Mouse (Mus musculus) c-Kit-positive CD71-negative TER-119-negative erythroid progenitor cells, embryonic 14.5 days (primary cell): ENCODE results near the gene Gm9944.

Experiments
- DNase-seq: peaks from one replicate; pipeline ENCODE4 v3.0.0-alpha.2; 2013; ENCODE audit warnings: low read depth

Gm9944 gene

DNA sequence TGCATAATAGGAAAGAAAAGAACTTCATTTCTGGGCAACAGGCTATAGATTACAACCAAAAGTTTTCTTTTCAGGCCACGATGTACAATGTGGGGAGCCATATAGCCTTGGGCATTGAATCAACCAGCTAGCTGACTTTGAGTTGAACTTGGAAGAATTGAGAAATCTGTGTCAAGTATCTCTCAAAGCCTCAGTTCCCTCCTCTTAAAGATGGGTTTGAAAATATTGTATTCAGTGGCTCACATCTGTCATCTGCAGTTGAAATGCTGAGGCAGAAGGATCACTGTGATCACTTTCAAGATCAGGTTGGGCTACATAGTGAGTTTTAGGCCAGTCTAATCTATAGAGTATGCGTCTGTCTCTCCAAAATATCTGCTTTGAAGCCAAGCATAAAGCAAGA, at the start of gene Gm9944:
Gm9944 (minus strand) TSS at position 101 of the 400 bp plus-strand sequence.
- no peak for DNase-seq

DNA sequence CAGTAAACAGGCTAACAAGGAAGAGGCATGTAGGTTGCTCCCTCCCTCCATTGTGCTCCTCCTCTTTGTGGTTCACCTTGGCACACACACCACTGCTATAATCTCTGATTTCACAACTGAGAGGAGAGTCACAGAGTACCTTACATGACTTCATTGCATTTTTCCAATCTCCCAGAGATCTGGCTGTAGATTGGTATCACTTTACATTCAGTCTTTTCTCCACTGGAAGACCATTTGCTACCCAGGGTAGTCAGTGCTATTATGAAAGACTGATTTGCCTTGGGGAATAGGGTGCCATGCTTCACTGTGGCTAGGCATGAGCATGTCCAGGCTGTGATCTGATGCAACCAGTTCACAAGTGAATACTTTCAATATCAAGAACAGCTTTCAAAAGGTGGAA, 40.2 kb upstream of the Gm9944 start:
- DNase-seq = no peak

DNA sequence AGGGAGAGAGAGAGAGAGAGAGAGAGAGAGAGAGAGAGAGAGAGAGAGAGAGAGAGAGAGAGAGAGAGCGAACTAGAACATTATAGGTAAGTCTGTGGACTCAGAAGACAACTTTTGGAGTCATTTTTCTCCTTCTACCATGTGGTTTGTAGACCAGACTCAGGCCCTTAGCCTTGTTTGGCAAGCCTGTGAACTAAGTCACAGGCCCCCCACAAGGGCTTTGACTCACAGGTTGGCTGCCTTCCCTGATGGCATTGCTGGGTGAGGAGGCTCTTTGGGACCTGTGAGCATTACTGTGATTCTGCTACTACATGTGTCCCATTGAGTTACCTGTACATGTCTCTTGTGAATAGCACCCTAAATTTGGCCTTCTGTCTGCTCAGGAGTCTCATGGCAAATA, 15.0 kb upstream of the Gm9944 start:
- no peak for DNase-seq

DNA sequence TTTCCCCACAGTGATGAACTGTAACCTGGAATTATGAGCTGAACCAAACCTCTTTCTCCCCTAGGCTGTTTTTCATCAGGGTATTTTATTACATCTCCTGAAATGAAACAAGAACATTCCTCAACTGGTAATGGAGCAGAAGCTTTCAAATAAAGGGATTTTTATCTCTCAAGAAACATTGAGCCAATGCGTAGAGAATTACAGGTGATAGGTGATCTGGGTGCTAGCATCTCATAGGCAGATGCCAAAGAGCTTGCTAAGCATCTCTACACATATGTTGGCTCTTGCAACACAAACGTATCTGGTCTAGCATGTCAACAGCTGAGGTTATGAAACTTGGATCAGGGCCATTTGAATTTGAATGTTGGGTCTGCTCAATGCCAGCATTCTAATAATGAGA, 12.1 kb upstream of the Gm9944 start:
- DNase-seq = no peak

DNA sequence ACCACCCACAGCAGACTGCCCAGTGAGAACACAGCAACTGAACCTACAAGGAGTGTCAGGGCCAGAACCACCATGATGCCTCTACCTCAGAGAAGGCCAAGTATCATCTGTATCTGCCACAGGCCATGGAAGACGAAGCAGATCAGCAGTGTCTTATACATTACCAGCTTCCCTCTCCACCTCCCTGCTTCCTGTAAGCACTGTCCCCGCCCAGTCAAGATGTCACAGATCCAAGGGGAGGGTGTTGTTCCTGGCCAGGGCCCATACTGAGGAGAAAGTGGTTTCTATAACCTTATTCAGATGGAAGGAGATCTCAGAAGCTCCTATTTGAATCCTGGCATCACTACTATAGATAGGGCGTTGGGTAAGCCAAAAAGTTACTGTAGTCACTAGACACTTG, 10.5 kb upstream of the Gm9944 start, which contains the start of gene Aadacl3:
Aadacl3 (minus strand) TSS at position 101 of the 400 bp plus-strand sequence.
- no peak for DNase-seq

DNA sequence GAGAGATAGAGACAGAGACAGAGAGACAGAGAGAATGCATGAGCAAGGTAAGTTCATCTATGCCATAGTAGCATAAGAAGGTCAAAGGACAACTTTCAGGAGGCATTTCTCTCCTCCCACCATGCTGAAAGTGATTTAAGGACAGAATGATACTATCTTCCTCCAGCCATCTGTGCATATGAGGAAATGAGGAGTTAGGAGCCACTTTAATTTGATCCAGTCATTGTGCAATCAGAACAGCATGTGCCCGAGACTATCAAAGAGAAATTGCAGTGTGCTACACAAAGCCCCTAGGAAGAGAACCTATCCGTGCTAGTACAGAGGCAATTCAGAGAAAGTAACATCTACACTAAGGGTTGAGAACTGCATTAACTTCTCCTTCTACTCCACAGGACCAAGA, 4.6 kb downstream of the Gm9944 start:
- no peak for DNase-seq

DNA sequence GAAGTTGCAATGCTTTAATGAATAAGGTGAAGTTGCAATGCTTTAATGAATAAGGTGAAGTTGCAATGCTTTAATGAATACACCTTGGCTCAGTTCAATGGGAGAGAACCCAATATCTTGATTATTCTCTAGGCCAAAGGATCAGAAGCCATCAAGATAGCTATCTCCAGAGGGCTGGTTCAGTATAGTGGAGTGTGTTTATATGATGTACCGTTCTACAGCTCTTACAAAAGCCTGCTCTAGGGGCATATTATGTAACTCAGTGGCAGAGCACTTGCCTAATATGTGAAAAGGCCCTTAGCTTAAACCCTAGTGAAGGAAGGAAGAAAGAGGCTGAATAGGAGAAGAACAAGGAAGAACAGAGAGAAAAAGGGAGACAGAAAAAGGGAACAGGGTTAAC, 11.5 kb downstream of the Gm9944 start:
- no peak for DNase-seq

DNA sequence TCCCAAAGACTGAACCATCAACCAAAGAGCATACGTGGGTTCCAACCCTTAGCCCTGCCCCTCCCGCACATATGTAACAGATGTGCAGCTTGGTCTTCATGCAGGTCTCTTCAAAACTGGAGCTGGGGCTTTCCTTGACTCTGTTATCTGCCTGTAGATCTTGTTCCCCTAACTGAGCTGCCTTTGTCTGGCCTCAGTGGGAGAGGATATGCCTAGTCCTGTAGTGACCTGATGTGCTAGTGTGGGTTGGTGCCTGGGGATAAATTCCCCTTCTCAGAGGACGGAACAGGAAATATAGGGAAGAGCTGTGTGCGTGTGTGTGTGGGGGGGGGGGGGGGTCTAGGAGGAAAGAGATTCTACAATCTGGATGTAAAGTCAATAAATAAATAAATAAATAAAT, 12.0 kb downstream of the Gm9944 start:
- no peak for DNase-seq

DNA sequence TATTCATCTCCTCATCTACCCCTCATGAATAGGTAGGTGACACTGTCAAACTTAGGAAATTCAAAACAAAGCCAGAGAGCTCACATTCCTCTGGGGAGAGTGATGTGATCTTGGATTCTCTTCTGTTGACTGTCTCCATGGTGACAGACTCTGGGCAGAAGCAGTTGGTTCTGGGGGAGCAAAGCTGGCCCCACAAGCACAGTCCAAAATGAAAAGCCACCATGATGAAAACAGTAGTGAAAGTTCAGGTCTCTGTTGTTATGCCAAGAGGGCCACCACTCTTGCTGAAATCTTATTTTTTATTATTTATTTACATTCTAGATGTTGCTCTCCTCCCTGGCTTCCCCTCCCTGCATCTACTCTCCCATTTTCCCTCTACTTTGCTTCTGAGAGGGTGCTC, 14.4 kb downstream of the Gm9944 start, which contains the start of gene 1700012P22Rik:
1700012P22Rik (minus strand) TSS at position 101 of the 400 bp plus-strand sequence.
- DNase-seq = no peak

DNA sequence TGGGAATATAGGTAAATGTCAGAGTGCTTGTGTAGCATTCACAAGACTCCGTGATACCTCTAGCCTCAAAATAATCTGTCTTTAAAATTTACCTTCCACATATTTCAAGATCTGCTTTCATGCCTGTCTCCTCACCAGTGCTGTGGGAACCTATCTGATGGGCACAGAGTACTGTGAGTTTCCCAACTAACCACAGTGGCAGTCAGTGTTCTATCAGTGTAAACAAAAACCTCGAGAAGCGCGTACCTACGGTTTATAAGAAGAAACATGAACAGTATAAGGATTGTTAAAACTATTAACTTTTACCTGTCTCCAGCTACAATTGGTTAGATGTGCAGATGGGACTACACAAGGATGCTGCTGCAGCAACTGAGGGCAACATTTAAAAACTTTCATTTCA, 19.9 kb downstream of the Gm9944 start:
- DNase-seq = no peak

DNA sequence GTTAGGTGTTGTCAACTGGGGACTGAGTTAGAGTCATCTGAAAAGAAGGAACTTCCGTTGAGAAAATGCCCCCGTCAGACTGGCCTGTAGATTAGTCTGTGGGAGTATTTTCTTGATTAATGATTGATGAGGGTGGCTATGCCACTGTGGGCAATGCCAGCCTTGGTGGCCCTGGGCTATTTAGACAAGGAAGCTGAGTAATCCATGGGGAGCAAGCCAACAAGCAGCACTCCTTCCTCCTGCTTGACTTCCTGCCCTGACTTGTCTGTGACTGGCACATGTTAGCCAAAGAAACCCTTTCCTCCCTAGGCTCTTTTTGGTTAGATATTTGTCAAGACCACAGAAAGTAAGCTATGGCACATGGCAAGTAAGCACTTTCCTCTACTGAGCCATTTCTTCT, 22.4 kb downstream of the Gm9944 start:
- DNase-seq = no peak

DNA sequence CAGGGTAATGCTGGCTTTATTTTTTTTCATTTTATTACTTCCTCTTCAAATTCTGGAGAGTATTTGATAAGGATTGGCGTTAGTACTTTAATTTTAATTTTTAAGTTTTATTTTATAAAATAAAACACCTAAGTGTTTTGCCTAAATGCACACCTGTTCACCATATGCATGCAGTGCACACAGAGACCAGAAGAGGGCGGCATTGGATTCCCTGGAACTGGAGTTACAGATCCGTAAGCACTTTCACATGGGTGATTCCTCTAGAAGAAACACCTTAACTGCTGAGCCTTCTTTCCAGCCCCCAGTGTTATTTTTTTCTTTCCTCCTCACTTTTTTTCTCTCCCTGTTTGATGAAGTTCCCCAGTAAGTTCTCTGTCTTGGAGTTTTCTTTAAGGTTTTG, 24.2 kb downstream of the Gm9944 start:
- peak; percentile 26 for DNase-seq

DNA sequence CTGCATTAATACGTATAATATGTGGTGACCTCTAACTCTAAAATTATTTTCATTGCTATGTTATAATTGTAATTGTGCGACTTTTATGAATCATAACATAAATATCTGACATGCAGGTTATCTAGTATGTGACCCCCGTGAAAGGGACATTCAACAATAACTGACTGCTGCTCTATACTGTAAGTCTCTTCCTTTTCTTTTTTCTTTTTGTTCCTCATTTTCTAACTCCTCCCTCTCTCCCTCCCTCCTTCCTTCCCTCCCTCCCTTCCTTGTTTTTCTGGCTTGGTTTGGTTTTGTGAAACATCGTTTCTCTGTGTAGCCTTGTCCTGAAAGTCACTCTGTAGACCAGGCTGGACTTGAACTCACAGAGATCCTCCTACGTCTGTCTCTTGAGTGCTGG, 28.5 kb downstream of the Gm9944 start:
- no peak for DNase-seq

DNA sequence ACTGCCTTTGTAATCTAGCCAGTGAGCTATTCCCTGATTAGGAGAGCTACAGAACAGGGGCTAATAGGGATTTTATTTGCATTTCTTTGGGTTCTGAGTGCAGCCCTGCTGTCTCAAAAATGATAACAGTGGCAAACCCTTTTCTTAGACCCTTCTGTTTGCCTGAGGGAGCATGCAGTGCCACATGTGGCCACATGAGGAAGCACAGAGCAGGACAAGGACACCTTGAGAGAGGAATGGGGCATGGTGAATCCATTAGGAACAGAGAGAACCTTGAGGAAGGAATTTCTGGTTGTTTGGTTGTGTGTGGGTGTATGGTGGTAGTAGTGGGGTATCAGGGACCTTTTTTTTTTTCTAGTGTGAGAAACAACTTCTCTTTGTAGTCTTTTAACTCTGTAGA, 32.5 kb downstream of the Gm9944 start:
- no peak for DNase-seq

DNA sequence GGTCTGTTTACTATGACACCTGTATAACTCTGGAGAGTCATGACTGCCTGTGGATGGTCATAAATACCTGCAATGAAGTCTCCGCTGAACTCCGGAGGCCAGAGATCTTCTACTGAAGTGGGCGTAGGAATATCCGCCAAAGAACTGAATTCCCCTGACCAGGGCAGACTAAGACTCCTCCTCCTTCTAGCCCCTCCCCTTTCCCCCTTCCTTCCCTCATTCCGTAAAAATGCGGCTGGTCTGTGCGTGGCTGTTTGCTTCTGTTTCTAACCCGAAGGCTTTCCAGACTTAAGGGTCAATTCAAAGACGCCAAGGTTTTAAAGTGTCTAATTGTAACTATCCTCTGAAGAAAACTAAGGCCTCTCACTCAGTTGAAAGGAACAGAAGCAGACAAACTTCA, 44.8 kb downstream of the Gm9944 start, which contains the start of gene Pramef12:
Pramef12 (minus strand) TSS at position 175 of the 400 bp plus-strand sequence.
- DNase-seq = no peak

DNA sequence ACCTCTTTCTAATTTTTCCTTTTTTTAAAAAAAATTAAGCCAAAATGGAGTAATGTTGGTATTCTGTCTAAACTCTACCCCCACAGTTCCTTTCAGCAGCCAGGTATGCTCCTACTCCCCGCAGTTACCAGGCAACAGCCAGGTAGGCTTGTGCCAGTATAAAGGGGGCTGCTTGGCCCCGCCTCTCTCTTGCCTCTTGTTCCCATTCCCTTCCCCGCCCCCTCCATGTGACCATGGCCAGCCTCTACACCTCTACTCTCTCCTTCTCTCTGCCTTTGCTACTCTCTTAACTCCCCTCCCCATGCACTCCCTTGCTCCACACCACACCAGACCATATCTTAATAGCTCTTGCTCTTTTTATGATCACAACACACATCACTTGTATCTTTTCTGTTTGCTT, 46.9 kb downstream of the Gm9944 start:
- DNase-seq = no peak

DNA sequence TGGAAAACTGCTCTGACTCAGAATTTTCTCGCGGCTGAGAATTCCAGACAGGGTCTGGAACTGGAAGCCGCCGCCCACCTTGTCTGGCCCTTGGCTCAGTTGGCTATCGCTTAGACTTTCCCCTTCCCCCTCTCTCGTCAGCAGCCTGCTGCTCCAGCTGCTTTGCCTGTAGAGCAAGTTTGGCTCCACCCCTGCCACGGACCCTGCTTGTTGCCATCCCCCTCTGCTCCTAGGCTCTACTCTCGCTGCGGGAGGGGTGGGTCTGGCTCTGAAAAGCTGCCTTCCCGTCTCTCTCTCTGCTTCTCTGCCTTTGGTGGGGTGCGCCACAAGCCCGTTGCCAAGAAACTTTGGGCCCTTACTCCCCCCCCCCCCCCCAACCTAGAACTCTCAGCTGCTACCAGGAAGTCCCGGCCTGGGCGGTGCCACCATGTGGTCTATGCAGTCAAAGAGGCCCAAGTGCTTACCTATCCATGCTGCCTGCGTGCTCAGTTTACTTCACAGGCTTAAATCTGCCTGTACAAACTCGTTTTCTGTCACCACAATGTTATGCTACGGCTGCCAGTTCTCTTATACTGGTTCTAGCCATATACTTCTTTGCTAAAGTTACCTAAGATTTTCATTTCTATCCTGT, 48.5 kb downstream of the Gm9944 start:
- no peak for DNase-seq
